Mouse (Mus musculus) forebrain, embryonic 14.5 days (tissue): Measurements from ENCODE around the gene Il11ra1. TPM values are rescaled to one million over a fixed set of nuclear protein-coding genes. Genes with fewer than 3 reads are reported as not detected.
"Not testable (repeated sequence)": the region's sequence is repeated elsewhere in the genome, so short reads cannot be mapped to it uniquely, and the experiment has no call there.

Experiments
- ATAC-seq: fragments of 200-750 bp; cut with Nextera tagmentation; 2 replicates; pipeline ENCODE4 v1.8.0; 2017; ENCODE audit warnings: mild to moderate bottlenecking, moderate library complexity
- DNase-seq: peaks from one replicate; pipeline ENCODE4 v3.0.0-alpha.2; 2015; ENCODE audit warnings: low spot score
- H3K27ac ChIP-seq: fragments of 300-500 bp; sonication (generic); 2 replicates; pipeline ENCODE4 v1.5.1; 2014; ENCODE audit warnings: low read depth, mild to moderate bottlenecking, control low read depth, low read length, moderate library complexity
- H3K27me3 ChIP-seq: fragments of 300-500 bp; sonication (generic); replicated peaks from 2 replicates; pipeline ENCODE4 v1.6.1; 2014; ENCODE audit warnings: low read length, control low read depth, mixed read lengths; ENCODE audit not compliant: control insufficient read depth, insufficient read depth
- H3K36me3 ChIP-seq: fragments of 300-500 bp; sonication (generic); 2 replicates; pipeline ENCODE4 v1.6.1; 2014; ENCODE audit warnings: low read length, control low read depth; ENCODE audit not compliant: control insufficient read depth, insufficient read depth
- H3K4me1 ChIP-seq: fragments of 300-500 bp; sonication (generic); 2 replicates; pipeline ENCODE4 v1.6.1; 2014; ENCODE audit warnings: antibody characterized with exemption, low read length, control low read depth; ENCODE audit not compliant: control insufficient read depth, insufficient read depth
- H3K4me2 ChIP-seq: fragments of 300-500 bp; sonication (generic); 2 replicates; pipeline ENCODE4 v1.6.1; 2014; ENCODE audit warnings: mild to moderate bottlenecking, control low read depth, low read length
- H3K4me3 ChIP-seq: fragments of 300-500 bp; sonication (generic); 2 replicates; pipeline ENCODE4 v1.5.1; 2014; ENCODE audit warnings: low read depth, low read length, control low read depth
- H3K9ac ChIP-seq: fragments of 300-500 bp; sonication (generic); 2 replicates; pipeline ENCODE4 v1.6.1; 2014; ENCODE audit warnings: mild to moderate bottlenecking, low read length, control low read depth, moderate library complexity
- H3K9me3 ChIP-seq: fragments of 300-500 bp; sonication (generic); replicated peaks from 2 replicates; pipeline ENCODE4 v1.6.1; 2016; ENCODE audit warnings: low read length, control low read depth, mixed read lengths; ENCODE audit not compliant: control insufficient read depth
- WGBS: fragments of 180-500 bp; shearing (Covaris S2); extraction: QIAGEN DNeasy Blood & Tissue Kit; methylation state at CpG from one replicate; pipeline ENCODE4 v1.1.7; 2014; 5-methylcytosine and 5-hydroxymethylcytosine counted together
- polyA plus RNA-seq: library from polyadenylated mRNA; unstranded; fragments of >200 nt; fragmentation: Nextera tagmentation; extraction: Ambion mirVana; gene quantifications from 2 replicates; pipeline ENCODE4 v1.2.1, GENCODE M21; 2014

The Il11ra1 gene
- polyA plus RNA-seq, 1 experiment from 2014 or later = 24.3 TPM

DNA sequence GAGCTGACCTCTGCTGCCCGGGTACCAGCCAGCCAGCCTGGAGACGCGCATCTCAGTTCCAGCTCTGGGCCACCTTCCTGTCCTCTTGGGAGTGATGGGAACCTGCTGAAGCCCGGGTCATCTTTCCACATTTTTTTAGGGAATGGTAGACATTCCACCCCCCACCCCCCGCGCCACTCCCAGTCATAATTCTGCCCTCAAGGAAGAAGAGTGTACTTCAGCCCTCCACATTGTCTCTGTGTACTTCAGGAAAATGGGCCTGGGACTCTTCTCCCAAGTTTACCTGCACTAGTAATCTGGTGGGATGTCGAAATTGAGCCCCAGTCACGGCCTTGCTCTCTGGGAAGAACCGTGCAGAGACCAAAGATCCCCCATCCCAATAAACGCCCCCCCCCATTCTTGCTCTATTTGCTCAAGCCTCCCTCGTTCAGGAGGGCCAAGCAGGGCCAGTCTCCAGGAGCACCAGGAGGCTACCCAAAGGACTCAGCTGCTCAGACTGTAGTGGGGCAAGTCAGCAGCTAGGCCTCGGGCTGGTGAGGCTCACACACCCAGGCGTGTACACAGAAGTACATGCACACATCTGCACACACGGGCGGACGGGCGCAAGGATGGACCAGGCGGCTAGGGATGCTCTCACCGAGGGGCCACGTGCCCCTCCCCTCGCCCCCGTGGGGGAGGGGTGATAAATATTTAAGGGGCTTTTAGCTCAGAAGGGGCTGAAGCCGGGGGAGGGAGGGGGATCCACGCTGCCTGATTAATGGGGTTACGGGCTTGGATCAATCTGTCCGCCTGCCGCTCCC, 15.5 kb upstream of the Il11ra1 start:
- H3K9me3 ChIP-seq, H3K9ac ChIP-seq, H3K27me3 ChIP-seq, H3K36me3 ChIP-seq, DNase-seq, H3K4me3 ChIP-seq: not testable (repeated sequence)
- H3K27ac ChIP-seq = peak overlapping the region; percentile 83
- WGBS = 2% methylated on average over 21 of the region's 27 CpGs
- peak; percentile 35 for ATAC-seq
- H3K4me2 ChIP-seq = peak overlapping the region; percentile 32
- H3K4me1 ChIP-seq = peaks cover 28% of the 10 kb centered on the region

DNA sequence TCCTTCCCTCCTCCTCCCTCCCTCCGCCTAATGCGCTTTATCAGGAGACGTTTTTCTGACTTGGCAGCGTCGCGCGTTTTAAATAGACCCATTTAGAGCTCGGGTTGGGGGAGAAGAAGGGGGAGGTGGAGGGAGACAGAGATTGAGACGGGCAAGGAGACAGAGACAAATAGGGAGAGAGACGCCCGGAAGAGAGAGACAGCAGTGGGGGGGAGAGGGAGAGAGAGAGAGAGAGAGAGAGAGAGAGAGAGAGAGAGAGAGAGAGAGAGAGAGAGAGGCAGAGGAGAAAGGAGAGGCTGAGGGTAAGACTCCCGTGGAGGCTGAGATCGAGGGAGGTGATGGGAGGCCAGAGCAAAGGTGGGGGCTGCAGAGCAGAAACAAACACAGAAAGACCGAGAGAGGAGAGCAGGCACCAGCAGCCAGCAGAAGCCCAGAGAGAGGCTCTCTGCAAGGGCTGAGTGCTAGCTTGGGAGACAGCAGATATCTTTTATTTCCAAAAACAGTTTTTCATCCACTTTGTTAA, 14.8 kb upstream of the Il11ra1 start:
- H3K4me3 ChIP-seq, H3K4me2 ChIP-seq, H3K9me3 ChIP-seq, H3K9ac ChIP-seq, H3K27me3 ChIP-seq, H3K36me3 ChIP-seq: not testable (repeated sequence)
- 0% methylated on average over 12 of the region's 14 CpGs for WGBS
- ATAC-seq = peak; percentile 19; the same call in 1 of the 2 replicates
- peak; percentile 76 for DNase-seq
- Histone ChIP-seq H3K4me1 (peaks cover 21% of the 10 kb centered on the region), H3K27ac (peak overlapping the region; percentile 83; the same call in 1 of the 2 replicates)

DNA sequence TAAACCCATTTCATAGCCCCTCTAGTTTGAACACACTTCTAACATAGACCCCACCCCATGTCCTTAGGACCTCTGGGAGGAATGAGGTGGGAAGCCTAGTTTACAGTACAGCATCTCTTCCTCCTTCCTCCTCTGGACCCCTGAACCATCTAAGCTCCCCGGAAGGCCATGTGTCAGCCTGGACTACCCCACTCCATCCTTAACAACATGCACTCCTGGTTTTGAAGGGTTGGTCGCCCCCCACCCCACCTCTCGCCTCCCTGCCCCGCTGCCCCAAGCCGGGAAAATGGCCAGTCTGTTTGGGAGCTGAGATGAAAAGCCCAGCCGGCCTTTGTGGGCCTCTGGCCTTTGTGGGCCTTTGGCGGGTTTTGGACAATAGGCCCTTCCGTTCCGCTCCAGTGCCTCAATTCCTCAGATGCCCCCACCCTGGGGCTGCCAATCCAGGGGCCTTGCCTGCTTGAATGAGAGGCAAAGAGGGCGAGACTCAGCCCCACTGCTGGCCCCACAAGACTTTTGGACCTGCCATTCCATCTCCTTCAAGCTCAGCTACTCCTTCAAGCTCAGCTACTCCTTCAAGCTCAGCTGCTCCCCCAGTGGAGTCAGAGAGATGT, 13.8 kb upstream of the Il11ra1 start:
- WGBS = 3% methylated on average over 9 of the region's 10 CpGs
- peak; percentile 55 for DNase-seq
- H3K9me3 ChIP-seq, H3K4me3 ChIP-seq, ATAC-seq, H3K36me3 ChIP-seq, H3K27me3 ChIP-seq, H3K4me2 ChIP-seq, H3K9ac ChIP-seq: not testable (repeated sequence)
- H3K4me1 ChIP-seq = peaks cover 13% of the 10 kb centered on the region
- peak overlapping the region; percentile 33; the same call in 1 of the 2 replicates for H3K27ac ChIP-seq

DNA sequence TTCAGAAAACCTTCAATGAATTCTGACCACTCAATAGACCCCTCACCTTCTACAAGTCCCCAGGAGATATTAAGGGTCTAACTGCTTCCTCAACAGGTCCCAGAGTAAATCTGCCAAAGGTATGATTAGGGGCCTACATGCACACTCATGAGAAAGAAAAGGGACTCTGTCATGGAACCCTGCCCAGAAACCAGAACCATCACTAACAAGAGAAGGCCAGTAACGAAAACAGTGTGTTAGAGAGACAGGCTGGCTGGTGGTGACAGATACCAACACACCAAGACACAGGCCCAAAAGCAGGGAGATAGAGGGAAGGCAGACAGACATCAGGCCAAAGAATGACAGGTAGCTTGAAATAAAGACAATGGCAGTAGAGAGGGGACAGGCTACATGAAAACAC, 11.2 kb upstream of the Il11ra1 start:
- not testable (repeated sequence) for H3K9me3 ChIP-seq, H3K9ac ChIP-seq, H3K27me3 ChIP-seq, H3K27ac ChIP-seq, H3K4me1 ChIP-seq, ATAC-seq, H3K36me3 ChIP-seq, H3K4me3 ChIP-seq, H3K4me2 ChIP-seq
- DNase-seq = peak; percentile 47
- 24% methylated on average over 1 of the region's 1 CpGs for WGBS

DNA sequence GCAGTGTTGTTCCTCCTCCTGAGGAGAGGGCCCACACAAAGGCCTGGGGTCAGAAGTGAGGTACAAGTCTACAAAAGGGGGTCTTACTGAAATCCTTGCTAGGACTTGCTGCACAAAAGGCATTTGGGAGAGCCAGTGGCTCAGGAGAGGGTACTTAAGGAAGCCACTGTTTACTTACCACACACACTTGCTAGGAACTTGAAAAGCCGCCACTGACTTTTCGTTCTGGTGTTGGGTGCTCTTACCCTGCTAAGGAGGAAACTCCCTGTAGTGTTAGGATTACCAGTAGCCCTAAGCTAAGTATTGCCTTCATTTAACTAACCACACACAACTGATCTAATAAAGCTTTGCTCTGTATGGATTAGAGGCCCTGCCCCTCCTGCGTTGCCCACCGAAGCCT, 9.8 kb upstream of the Il11ra1 start:
- H3K9ac ChIP-seq = not testable (repeated sequence)

DNA sequence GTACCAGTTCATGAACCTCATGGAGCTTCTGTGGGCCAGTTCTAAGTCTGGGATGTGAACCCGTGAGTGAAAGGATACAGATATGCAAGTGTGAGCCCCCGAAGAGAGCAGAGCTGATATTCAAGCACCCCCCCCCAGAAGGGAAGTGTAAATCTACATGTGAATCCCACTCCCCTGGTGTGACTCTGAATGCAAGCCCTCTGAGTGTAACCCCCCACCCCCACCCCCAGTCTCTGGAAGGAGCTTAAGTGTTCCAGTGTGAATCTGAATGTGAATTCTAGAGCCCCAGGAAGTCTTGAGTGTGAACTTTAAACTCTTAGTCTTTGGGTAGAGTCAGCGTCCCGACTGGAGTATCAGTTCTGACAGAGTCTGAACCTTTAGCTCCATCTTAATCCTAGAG, 6.3 kb upstream of the Il11ra1 start:
- not testable (repeated sequence) for H3K4me1 ChIP-seq, H3K9ac ChIP-seq, H3K9me3 ChIP-seq, ATAC-seq, DNase-seq, H3K27ac ChIP-seq, H3K36me3 ChIP-seq, H3K27me3 ChIP-seq
- Histone ChIP-seq H3K4me3 (peak overlapping the region; percentile 6; the same call in 1 of the 2 replicates), H3K4me2 (peak overlapping the region; percentile 37)
- WGBS = 1% methylated on average over 4 of the region's 4 CpGs

More for the DNA sequence above, 9.8 kb upstream of the Il11ra1 start:
- H3K4me3 ChIP-seq, H3K9me3 ChIP-seq, H3K27ac ChIP-seq, H3K27me3 ChIP-seq, H3K4me1 ChIP-seq, H3K4me2 ChIP-seq, H3K36me3 ChIP-seq, ATAC-seq, DNase-seq: not testable (repeated sequence)
- WGBS = no CpG with 5 or more reads among the region's 4 CpGs

DNA sequence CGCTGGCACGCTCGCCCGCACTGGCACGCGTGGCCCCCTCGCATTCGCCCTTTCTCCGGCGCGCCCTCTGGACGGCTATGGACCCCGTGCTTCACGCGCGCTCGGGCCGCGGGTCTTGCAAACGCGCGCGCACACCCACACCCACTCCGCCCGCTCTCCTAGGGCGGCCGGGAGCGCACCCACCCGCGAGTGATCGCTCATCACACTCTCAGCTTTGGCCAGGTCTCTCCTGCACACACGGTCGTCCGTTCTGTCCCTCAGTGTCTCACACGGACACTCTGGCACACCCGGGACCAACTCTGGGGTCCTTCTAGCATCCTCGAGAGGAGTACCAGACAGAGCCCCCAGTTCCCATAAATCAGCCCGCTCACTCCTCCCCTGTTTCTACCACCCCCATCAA, 4.0 kb upstream of the Il11ra1 start:
- DNase-seq, H3K27me3 ChIP-seq, H3K4me1 ChIP-seq, H3K36me3 ChIP-seq, H3K9me3 ChIP-seq, ATAC-seq, H3K9ac ChIP-seq, H3K27ac ChIP-seq, H3K4me3 ChIP-seq: not testable (repeated sequence)
- H3K4me2 ChIP-seq = peak overlapping the region; percentile 40; the same call in 1 of the 2 replicates
- WGBS = 0% methylated on average over 7 of the region's 38 CpGs

DNA sequence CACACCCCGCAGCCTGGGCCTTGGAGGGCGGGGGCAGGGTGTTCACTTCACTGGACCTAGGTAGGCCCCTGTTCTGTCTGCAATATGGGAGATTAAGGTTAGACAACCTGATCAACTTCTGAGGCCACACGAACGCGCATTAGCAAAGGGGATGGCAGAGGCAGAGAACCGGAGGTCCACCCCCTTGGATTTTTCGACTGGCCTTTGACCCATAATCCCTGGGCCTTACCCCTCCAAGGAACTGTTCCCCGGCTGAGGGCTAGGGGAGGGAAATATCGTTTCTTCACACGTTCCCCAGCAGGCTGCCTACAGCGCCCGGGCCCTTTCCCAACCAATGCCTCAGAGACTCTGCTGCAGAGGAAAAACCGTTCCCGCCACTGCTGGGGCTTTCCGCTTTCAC, 3.3 kb upstream of the Il11ra1 start:
- not testable (repeated sequence) for H3K36me3 ChIP-seq, H3K4me1 ChIP-seq, ATAC-seq, H3K27ac ChIP-seq, DNase-seq, H3K9me3 ChIP-seq, H3K27me3 ChIP-seq, H3K9ac ChIP-seq, H3K4me2 ChIP-seq, H3K4me3 ChIP-seq
- WGBS = 12% methylated on average over 11 of the region's 15 CpGs
